Mouse (Mus musculus) A20 (cell line): ENCODE data around the gene Abtb2.
"Not testable (repeated sequence)": the region's sequence is repeated elsewhere in the genome, so short reads cannot be mapped to it uniquely, and the experiment has no call there.

Experiments used
- DNase-seq: peaks from one replicate; pipeline ENCODE4 v3.0.0-alpha.2; 2011; ENCODE audit warnings: low read depth, low spot score

The Abtb2 gene

GRCm38 (mm10) chr2:103565732-103566422 lies at the start of gene Abtb2:
Gene Abtb2, plus strand, starts transcription at chr2:103566310.
- DNase-seq: peak; percentile 97

GRCm38 (mm10) chr2:103516472-103516871 lies 49.6 kb upstream of the Abtb2 start:
- DNase-seq: no peak

GRCm38 (mm10) chr2:103525596-103525995 lies 40.5 kb upstream of the Abtb2 start:
- no peak for DNase-seq

- DNase-seq: peak; percentile 83
These were observed 19.0 kb upstream of the Abtb2 start for GRCm38 (mm10) chr2:103547132-103547531.

GRCm38 (mm10) chr2:103550301-103550700 lies 15.8 kb upstream of the Abtb2 start:
- DNase-seq: not testable (repeated sequence)

- DNase-seq: no peak
These were observed 12.1 kb upstream of the Abtb2 start for GRCm38 (mm10) chr2:103554041-103554440.

GRCm38 (mm10) chr2:103556125-103556877 lies 9.8 kb upstream of the Abtb2 start:
- DNase-seq: peak; percentile 58

GRCm38 (mm10) chr2:103560955-103561354 lies 5.2 kb upstream of the Abtb2 start:
- DNase-seq: no peak

- no peak for DNase-seq
These were observed 1.6 kb upstream of the Abtb2 start for GRCm38 (mm10) chr2:103564427-103565023.

- peak; percentile 88 for DNase-seq
These were observed 929 bp upstream of the Abtb2 start for GRCm38 (mm10) chr2:103565171-103565591.

GRCm38 (mm10) chr2:103566423-103566712 lies 258 bp downstream of the Abtb2 start:
- no peak for DNase-seq

GRCm38 (mm10) chr2:103566713-103567521 lies 807 bp downstream of the Abtb2 start:
- DNase-seq: peak; percentile 78

- no peak for DNase-seq
These were observed 2.1 kb downstream of the Abtb2 start for GRCm38 (mm10) chr2:103568161-103568560.

GRCm38 (mm10) chr2:103569716-103570115 lies 3.6 kb downstream of the Abtb2 start:
- DNase-seq: no peak

GRCm38 (mm10) chr2:103572354-103572753 lies 6.2 kb downstream of the Abtb2 start:
- DNase-seq: no peak

GRCm38 (mm10) chr2:103576371-103576770 lies 10.3 kb downstream of the Abtb2 start:
- no peak for DNase-seq

- DNase-seq: no peak
These were observed 11.9 kb downstream of the Abtb2 start for GRCm38 (mm10) chr2:103577752-103578662.

GRCm38 (mm10) chr2:103578663-103579213 lies 12.6 kb downstream of the Abtb2 start:
- no peak for DNase-seq

GRCm38 (mm10) chr2:103580756-103581155 lies 14.6 kb downstream of the Abtb2 start:
- no peak for DNase-seq

GRCm38 (mm10) chr2:103581369-103581897 lies 15.3 kb downstream of the Abtb2 start:
- no peak for DNase-seq
